Mouse (Mus musculus): ENCODE data around the gene Chchd5. TPM values are rescaled to one million over a fixed set of nuclear protein-coding genes. Genes with fewer than 3 reads are reported as not detected.

Chchd5 gene
- polyA plus RNA-seq (2017; shearing (Covaris generic)), result 9.7 TPM

DNA sequence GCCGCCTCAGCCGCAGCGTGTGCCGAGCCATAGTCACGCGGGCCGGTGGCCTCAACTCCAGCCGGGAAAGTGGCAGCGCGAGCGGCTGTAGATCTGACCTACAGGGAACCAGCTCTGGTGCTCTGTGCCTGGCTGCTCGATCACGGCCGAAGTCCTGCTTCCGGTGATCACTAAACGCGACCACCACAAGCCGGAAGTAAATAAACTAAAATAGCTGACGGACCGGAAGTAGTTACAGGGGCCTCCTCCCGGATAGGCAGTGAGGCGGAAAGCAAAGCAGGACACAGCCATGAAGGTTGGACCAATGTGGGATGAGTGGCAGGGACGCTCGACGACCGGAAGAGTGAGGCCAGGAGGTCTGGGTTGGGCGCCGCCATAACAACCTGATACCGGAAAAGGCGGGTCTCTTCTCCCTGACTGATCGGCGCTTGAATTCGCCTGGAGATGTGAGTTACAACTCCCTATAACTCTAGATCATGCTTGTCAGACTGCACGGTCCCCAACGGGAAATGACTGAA is at the start of gene Chchd5:
Chchd5 (plus strand) TSS at position 289 of the 518 bp plus-strand sequence.

DNA sequence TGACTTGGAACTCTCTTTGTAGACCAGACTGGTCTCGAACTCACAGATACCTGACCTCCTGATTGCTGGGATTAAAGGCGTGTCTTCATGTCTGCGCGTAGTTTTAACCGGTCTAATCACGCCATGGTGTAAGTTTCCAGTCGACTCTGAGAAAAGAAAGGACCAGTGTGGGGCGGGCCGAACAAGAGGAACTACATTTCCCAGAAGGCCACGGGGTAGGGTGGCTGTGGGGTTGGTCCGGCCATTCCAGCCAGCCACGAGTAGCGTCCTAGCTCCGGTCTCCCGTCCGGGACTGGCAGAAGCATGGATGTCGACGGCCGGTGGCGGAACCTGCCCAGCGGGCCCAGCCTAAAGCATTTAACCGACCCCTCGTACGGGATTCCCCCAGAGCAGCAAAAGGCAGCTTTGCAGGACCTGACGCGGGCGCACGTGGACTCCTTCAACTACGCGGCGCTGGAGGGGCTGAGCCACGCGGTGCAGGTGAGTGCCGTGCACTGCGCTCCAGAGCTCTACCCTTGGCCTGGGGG is 28.7 kb upstream of the Chchd5 start, which contains the start of gene Polr1b:
Polr1b (plus strand) TSS at position 212 of the 527 bp plus-strand sequence.

Other genes starting within 250 kb of the Chchd5 start
- 8.0 TPM for gene Zc3h8, start 185.6 kb upstream of the Chchd5 start, polyA plus RNA-seq (2017; shearing (Covaris generic))
- gene Zc3h6, start 162.3 kb upstream of the Chchd5 start, polyA plus RNA-seq (2017; shearing (Covaris generic)), result 9.2 TPM
- 5.2 TPM for gene Gm10762, start 162.0 kb upstream of the Chchd5 start, polyA plus RNA-seq (2017; shearing (Covaris generic))
- gene Vinac1, start 81.5 kb upstream of the Chchd5 start, polyA plus RNA-seq (2017; shearing (Covaris generic)), result not detected
- 2.3 TPM for gene Ttl, start 63.8 kb upstream of the Chchd5 start, polyA plus RNA-seq (2017; shearing (Covaris generic))
- 25.5 TPM for gene Polr1b, start 28.7 kb upstream of the Chchd5 start, polyA plus RNA-seq (2017; shearing (Covaris generic))
- gene Slc20a1, start 69.1 kb downstream of the Chchd5 start, polyA plus RNA-seq (2017; shearing (Covaris generic)), result 149 TPM
- 1.5 TPM for gene Ckap2l, start 167.5 kb downstream of the Chchd5 start, polyA plus RNA-seq (2017; shearing (Covaris generic))
- gene Il1a, start 180.3 kb downstream of the Chchd5 start, polyA plus RNA-seq (2017; shearing (Covaris generic)), result not detected
- not detected for gene Il1b, start 241.4 kb downstream of the Chchd5 start, polyA plus RNA-seq (2017; shearing (Covaris generic))